Mouse (Mus musculus) midbrain, embryonic 13.5 days (tissue): ENCODE measurements at regions not wholly inside any gene's neighbourhood (a gene's known extent, or its start where the extent isn't known, plus 50 kb on each side); places are given as distances from the start of the nearest gene placed in this dataset.

ENCODE experiments used
- ATAC-seq: fragments of 200-750 bp; cut with Nextera tagmentation; 2 replicates; pipeline ENCODE4 v1.8.0; 2017; ENCODE audit warnings: mild to moderate bottlenecking, moderate TSS enrichment, moderate library complexity
- H3K27ac ChIP-seq: fragments of 300-500 bp; sonication (generic); 2 replicates; pipeline ENCODE4 v1.5.1; 2015; ENCODE audit warnings: inconsistent platforms, mild to moderate bottlenecking, moderate library complexity
- H3K27me3 ChIP-seq: fragments of 300-500 bp; sonication (generic); 2 replicates; pipeline ENCODE4 v1.6.1; 2015; ENCODE audit warnings: mild to moderate bottlenecking, inconsistent platforms
- H3K36me3 ChIP-seq: fragments of 300-500 bp; sonication (generic); 2 replicates; pipeline ENCODE4 v1.6.1; 2015; ENCODE audit warnings: mild to moderate bottlenecking, inconsistent platforms
- H3K4me1 ChIP-seq: fragments of 300-500 bp; sonication (generic); replicated peaks from 2 replicates; pipeline ENCODE4 v1.6.1; 2015; ENCODE audit warnings: inconsistent platforms
- H3K4me2 ChIP-seq: fragments of 300-500 bp; sonication (generic); replicated peaks from 2 replicates; pipeline ENCODE4 v1.6.1; 2015; ENCODE audit warnings: moderate library complexity, mild to moderate bottlenecking, inconsistent platforms
- H3K4me3 ChIP-seq: fragments of 300-500 bp; sonication (generic); replicated peaks from 2 replicates; pipeline ENCODE4 v1.5.1; 2015; ENCODE audit warnings: mild to moderate bottlenecking, inconsistent platforms
- H3K9ac ChIP-seq: fragments of 300-500 bp; sonication (generic); replicated peaks from 2 replicates; pipeline ENCODE4 v1.6.1; 2015; ENCODE audit warnings: mild to moderate bottlenecking, inconsistent platforms
- H3K9me3 ChIP-seq: fragments of 300-500 bp; sonication (generic); 2 replicates; pipeline ENCODE4 v1.6.1; 2016; ENCODE audit warnings: mild to moderate bottlenecking, inconsistent platforms
- WGBS: fragments of 180-500 bp; shearing (Covaris S2); methylation state at CpG from one replicate; pipeline ENCODE4 v1.1.7; 2015; 5-methylcytosine and 5-hydroxymethylcytosine counted together

DNA sequence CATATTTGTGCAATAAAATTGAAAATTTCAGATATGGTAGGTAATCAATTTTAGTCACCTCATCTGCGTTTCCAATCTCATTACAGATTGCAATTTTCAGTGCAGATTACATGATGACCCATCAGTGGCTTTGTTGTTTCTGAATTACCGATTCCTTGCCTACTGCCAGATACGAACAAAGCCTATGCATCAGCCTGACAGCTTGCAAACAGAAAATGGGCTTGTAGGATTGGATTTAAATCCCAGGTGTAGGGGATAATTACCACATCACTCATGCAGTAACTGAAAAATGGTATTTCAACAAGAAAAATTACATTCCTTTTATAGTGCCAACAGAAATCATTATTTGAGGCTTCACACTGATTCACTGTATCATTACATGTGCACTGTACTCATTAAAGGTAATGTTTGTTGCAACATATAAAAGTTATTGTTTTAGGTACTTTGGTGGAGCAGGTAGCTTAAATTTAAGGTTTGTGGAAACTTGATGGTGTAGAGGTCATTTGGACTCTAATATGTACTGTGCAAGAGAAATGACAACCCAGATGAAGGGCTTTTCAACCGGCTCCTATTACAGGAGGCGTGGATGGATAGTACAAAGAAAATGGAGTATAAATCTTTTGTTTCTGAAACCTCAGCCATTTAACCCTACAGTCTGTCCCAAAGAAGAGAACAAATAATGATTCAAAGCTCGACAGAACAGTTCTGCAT is 797.7 kb downstream of the Nova1 start:
- Histone ChIP-seq H3K9ac (no peak overlapping the region), H3K9me3 (no peaks in the 10 kb centered on the region), H3K27ac (peak overlapping the region; percentile 48; the same call in 1 of the 2 replicates), H3K4me3 (no peak overlapping the region), H3K4me1 (0 out of 2 replicates have a peak, but pooled peaks cover 2% of the 10 kb centered on the region), H3K4me2 (no peak overlapping the region), H3K27me3 (no peaks in the 10 kb centered on the region), H3K36me3 (no peaks in the 10 kb centered on the region)
- ATAC-seq: 0 out of 2 replicates have a peak, but pooled peaks have one; percentile 24
- 69% methylated on average over 6 of the region's 6 CpGs for WGBS

DNA sequence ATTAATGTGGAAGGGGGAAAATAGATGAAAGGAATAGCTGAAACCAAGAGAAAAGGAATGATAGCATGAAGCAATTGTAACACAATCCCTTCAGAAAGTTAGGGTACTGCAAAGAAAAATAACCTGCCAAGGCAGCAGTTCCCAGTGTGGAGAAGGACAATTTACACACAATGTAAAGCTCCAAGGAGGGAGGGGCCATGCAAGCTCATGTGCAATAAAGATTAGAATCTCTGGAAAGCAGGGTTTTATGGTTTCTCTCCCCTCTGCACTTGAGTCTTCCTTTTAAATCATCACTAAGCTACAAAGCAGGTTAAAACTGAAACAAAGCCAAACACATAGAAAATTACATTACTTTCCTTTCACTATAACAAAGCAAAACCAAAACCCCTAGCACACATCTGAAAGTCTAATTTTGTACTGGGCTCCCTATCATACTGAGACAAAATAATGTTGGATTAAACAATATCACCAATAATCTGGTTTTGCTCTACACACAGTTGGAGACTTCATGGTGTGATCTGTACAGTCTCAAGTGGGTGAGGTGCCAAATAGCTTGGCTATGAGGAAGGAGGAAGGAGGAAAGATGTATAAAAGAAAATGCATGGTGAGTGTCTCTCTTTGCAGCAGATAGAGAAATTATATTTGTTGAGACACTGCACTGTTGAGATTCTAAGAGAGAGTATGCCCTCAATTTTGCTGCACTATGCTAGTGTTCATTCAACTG is 840.9 kb downstream of the Nova1 start:
- Histone ChIP-seq H3K4me2 (no peak overlapping the region), H3K4me1 (no peaks in the 10 kb centered on the region), H3K9ac (no peak overlapping the region), H3K9me3 (no peaks in the 10 kb centered on the region), H3K27ac (no peak overlapping the region), H3K36me3 (no peaks in the 10 kb centered on the region), H3K4me3 (no peak overlapping the region), H3K27me3 (no peaks in the 10 kb centered on the region)
- no peak for ATAC-seq

DNA sequence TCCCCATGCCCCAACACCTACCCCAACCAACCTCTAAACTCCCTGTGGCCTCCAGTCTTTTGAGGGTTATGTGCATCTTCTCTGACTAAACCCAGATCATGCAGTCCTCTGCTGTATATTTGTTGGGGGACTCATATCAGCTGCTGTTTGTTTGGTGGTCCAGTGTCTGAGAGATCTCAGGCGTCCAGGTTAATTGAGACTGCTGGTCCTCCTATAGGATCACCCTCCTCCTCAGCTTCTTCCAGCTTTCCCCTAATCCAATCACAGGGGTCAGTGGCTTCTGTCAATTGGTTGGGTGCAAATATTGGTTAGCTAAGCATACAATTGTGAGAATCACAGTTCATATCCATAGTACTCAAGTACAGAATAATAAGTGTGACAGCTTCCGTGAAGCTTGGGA is 842.9 kb downstream of the Nova1 start:
- H3K4me1 ChIP-seq: 0 out of 2 replicates have a peak, but pooled peaks cover under 1% of the 10 kb centered on the region
- H3K4me2 ChIP-seq: no peak overlapping the region
- H3K9me3 ChIP-seq: no peaks in the 10 kb centered on the region
- H3K4me3 ChIP-seq: no peak overlapping the region
- no peak overlapping the region for H3K27ac ChIP-seq
- WGBS: 61% methylated on average over 2 of the region's 2 CpGs
- no peaks in the 10 kb centered on the region for H3K27me3 ChIP-seq
- ATAC-seq: no peak
- no peak overlapping the region for H3K9ac ChIP-seq
- H3K36me3 ChIP-seq: no peaks in the 10 kb centered on the region

DNA sequence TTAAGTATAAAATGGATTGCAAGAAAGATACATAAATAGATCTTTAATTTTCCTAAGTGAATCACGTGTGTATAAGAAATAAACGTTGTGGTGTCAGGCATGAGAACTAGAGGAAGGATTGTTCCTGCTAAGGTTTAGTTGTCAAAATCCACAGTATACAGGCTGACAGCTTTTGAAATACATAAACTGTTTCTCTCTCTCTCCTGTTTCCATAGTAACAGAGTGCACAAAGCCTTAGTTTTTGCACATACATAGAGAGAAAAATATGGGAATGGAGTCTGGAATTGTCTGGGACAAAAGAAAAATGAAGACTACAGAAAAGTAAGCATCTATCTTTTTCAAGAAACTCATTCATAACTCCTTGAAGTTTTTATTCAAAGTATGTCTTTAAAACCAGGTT is 848.3 kb downstream of the Nova1 start:
- peak; percentile 30; the same call in 1 of the 2 replicates for ATAC-seq
- H3K4me1 ChIP-seq: peaks cover 6% of the 10 kb centered on the region; the same call in 1 of the 2 replicates
- no peaks in the 10 kb centered on the region for H3K27me3 ChIP-seq
- H3K9ac ChIP-seq: no peak overlapping the region
- H3K27ac ChIP-seq: no peak overlapping the region
- WGBS: 38% methylated on average over 2 of the region's 2 CpGs
- no peaks in the 10 kb centered on the region for H3K9me3 ChIP-seq
- H3K4me2 ChIP-seq: no peak overlapping the region
- H3K36me3 ChIP-seq: no peaks in the 10 kb centered on the region
- H3K4me3 ChIP-seq: no peak overlapping the region

DNA sequence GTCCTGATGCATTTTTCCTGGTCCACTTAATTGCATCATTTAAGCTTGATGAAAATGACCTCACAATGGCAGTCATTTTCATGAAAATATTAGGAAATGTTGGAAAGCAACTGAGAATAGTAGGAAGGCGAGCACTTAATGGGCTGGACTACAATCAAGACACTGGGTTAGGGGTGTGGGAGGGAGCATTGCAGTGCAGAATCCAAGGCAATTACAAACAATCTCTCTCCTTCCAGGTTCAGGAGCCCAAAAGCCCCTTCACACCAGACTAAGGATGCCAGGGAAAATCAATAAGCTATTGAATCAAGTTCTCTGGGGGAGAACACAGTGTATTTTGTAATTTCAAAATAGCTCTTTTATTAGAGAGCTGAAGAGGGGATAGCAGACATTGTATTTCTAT is 848.8 kb downstream of the Nova1 start:
- Histone ChIP-seq H3K9me3 (no peaks in the 10 kb centered on the region), H3K9ac (no peak overlapping the region), H3K4me1 (peaks cover 6% of the 10 kb centered on the region; the same call in 1 of the 2 replicates), H3K4me3 (no peak overlapping the region), H3K4me2 (no peak overlapping the region), H3K36me3 (no peaks in the 10 kb centered on the region), H3K27me3 (no peaks in the 10 kb centered on the region), H3K27ac (no peak overlapping the region; the same call in 1 of the 2 replicates)
- 66% methylated on average over 1 of the region's 1 CpGs for WGBS
- ATAC-seq: 0 out of 2 replicates have a peak, but pooled peaks have one; percentile 34

DNA sequence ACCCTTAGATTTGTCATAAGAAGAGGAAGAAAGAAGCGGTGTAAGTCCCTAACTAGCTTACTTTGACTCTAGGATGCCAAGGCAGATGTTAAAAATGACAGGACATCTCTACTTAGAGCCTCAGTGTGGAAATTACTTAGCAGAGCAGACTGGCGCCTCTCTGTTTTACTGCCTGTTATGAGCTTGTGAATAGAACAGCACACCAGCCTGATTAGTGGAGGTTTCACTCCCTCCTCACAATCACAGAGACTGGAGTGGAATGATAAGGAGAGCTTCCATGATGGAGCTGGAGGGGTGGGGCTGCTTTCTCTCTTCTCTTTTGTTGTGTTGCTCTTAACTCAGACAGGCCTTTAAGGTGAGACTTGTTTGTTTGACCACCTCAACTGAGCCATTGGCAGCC is 871.8 kb downstream of the Nova1 start:
- no peak overlapping the region for H3K27ac ChIP-seq
- no peak for ATAC-seq
- no peak overlapping the region for H3K4me3 ChIP-seq
- no peak overlapping the region for H3K4me2 ChIP-seq
- H3K36me3 ChIP-seq: no peaks in the 10 kb centered on the region
- H3K27me3 ChIP-seq: no peaks in the 10 kb centered on the region
- H3K4me1 ChIP-seq: 0 out of 2 replicates have a peak, but pooled peaks cover 2% of the 10 kb centered on the region
- no peaks in the 10 kb centered on the region for H3K9me3 ChIP-seq
- no peak overlapping the region for H3K9ac ChIP-seq
- WGBS: 80% methylated on average over 2 of the region's 2 CpGs

DNA sequence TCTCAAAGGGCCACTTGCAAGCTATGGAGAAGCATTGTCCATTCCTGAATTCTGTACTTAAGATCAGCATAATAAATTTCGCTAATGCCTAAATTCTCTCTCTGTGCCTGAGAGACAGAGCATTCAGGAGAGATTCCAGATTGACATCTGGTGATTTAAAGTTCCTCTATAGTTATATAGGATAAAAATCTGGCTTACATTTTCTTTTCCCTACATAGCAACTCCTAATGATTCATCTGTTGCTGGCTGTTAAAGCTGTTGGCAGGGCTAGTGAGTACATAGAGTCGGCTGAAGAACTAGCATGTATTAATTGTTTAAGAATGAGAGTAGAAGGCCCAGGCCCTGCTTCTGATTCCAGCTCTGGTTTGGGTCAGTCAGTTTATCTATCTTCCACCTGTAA is 870.0 kb upstream of the Stxbp6 start:
- Histone ChIP-seq H3K4me2 (no peak overlapping the region), H3K27ac (no peak overlapping the region), H3K27me3 (no peaks in the 10 kb centered on the region), H3K9me3 (no peaks in the 10 kb centered on the region), H3K36me3 (no peaks in the 10 kb centered on the region), H3K9ac (no peak overlapping the region), H3K4me1 (0 out of 2 replicates have a peak, but pooled peaks cover 2% of the 10 kb centered on the region), H3K4me3 (no peak overlapping the region)
- ATAC-seq: no peak
- 42% methylated on average over 2 of the region's 2 CpGs for WGBS

DNA sequence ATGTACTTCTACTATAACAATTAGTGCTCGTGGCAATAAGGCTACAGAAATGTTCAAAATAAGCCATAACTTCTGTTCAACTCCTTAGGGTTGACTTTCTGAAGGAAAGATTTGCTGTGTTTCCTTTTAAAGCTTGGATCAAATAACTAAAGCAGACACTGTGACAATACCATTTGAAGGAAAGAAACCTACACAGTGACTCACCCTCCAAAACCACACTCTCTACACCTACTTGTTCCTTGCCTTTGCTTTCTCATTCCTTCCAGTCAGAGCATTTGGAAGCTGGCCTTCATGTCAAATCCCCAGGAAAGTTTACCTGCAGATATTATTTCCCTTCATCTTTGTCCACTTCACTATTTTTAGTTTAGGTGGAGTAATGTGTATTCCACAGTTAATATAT is 867.9 kb upstream of the Stxbp6 start:
- H3K4me3 ChIP-seq: no peak overlapping the region
- WGBS: 79% methylated on average over 1 of the region's 1 CpGs
- 0 out of 2 replicates have a peak, but pooled peaks cover 2% of the 10 kb centered on the region for H3K4me1 ChIP-seq
- no peak overlapping the region for H3K4me2 ChIP-seq
- ATAC-seq: no peak
- no peaks in the 10 kb centered on the region for H3K36me3 ChIP-seq
- H3K9ac ChIP-seq: no peak overlapping the region
- no peak overlapping the region for H3K27ac ChIP-seq
- H3K9me3 ChIP-seq: no peaks in the 10 kb centered on the region
- no peaks in the 10 kb centered on the region for H3K27me3 ChIP-seq

DNA sequence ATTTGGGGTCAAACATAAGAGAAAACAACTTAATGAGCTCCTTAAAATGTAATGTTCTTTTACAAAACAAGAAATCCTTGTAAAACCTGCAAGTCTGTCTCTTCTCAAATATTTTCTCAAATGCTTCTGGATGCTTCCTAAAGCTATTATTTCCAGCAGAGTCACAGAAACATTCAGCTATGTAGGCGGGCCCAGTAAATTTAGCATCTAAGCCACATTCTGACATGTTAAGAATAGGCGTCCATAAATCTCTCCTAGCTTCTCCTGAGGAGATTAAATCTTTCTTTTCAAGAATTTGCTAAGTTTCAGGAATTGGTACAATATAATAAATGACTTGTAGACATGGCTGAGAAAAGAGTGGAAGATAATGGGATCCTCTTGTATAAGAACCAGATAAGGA is 858.9 kb upstream of the Stxbp6 start:
- 74% methylated on average over 2 of the region's 2 CpGs for whole genome bisulfite sequencing
- no peak for ATAC-seq

DNA sequence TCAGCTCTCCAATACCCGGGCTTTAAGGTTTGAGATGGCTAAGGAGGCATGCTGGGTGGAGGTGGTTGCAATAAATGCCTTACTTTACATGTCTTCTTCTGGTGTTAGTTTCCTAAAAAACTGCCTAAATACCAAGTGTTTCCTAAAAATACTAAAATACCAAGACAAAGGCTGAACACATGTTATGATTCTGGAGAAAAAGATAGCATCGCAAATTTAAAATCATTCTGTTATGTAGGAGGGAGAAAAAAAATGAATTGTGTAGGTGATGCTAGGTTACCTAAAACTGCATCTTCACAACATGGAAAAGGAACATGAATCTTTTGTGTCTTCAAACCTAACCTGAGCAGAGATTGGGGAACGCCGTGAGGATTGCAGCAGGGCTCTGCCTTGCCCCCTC is 857.7 kb upstream of the Stxbp6 start:
- Histone ChIP-seq H3K4me3 (no peak overlapping the region), H3K4me1 (peaks cover 14% of the 10 kb centered on the region), H3K4me2 (no peak overlapping the region), H3K27ac (no peak overlapping the region), H3K9ac (no peak overlapping the region), H3K9me3 (no peaks in the 10 kb centered on the region), H3K36me3 (no peaks in the 10 kb centered on the region), H3K27me3 (no peaks in the 10 kb centered on the region)
- no peak for ATAC-seq
- 87% methylated on average over 4 of the region's 4 CpGs for WGBS

More for the DNA sequence above, 858.9 kb upstream of the Stxbp6 start:
- Histone ChIP-seq H3K9me3 (no peaks in the 10 kb centered on the region), H3K4me1 (peaks cover 14% of the 10 kb centered on the region), H3K4me3 (no peak overlapping the region), H3K27me3 (no peaks in the 10 kb centered on the region), H3K9ac (no peak overlapping the region), H3K4me2 (no peak overlapping the region), H3K36me3 (no peaks in the 10 kb centered on the region), H3K27ac (no peak overlapping the region)

DNA sequence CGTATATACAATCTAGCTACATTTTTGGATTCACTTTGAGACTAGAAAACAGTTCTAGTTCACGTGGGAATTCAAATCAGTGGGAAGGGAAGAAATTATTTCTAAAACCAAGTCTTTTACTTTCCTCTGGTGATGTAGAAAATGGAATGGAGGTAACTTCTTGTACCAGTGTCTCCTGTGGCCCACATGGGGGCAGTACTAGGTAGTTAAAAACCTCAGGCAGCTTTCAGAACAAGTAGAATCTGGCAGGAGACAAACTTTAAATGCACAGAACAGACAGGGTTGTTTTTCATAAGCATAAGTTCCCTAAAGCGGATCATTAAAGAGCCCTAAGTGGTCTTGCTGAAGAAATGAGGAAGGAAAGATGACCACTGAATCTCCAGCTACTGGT is 855.2 kb upstream of the Stxbp6 start:
- ATAC-seq: peak; percentile 64
- H3K9ac ChIP-seq: no peak overlapping the region
- H3K36me3 ChIP-seq: no peaks in the 10 kb centered on the region
- WGBS: 38% methylated on average over 3 of the region's 3 CpGs
- no peaks in the 10 kb centered on the region for H3K27me3 ChIP-seq
- H3K4me2 ChIP-seq: no peak overlapping the region
- no peaks in the 10 kb centered on the region for H3K9me3 ChIP-seq
- H3K27ac ChIP-seq: peak overlapping the region; percentile 71
- H3K4me3 ChIP-seq: no peak overlapping the region
- H3K4me1 ChIP-seq: peaks cover 14% of the 10 kb centered on the region

DNA sequence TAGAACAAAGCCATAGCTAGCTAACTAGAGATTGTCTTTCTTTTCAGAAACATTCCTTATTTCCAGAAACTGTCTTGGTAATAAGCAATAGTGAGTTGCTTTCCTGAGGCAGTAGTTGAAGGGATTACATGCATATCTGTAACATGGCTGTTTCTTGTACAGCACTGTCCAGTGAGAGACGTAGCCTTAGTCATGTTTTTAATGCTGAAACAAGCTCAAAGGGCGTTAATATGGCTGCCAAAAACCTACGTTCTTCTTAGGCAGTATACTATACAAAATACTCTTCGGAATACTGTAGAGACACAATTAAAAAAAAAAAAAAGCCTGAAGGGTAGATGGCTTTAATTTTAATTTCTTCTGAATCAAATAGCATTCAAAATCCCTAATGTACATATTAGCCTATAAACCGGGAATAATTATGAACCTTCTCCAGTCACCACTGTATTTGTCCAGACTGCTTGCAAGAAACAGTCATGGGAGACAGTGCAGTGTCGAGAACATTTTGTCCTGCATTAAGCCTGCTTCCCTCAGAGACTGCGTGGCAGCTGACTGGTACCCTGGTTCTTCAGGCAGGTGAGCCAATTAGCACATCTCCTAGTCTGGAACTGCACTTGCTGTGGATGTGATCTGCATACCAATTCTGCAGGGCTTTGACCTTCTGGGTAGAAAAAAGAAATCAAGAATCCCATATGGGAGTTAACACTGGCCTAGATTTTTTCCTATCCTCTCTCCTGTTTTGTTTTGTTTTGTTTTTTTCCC is 854.7 kb upstream of the Stxbp6 start:
- no peak overlapping the region for H3K9ac ChIP-seq
- no peaks in the 10 kb centered on the region for H3K36me3 ChIP-seq
- WGBS: 58% methylated on average over 7 of the region's 7 CpGs
- no peak overlapping the region for H3K4me3 ChIP-seq
- no peaks in the 10 kb centered on the region for H3K27me3 ChIP-seq
- peaks cover 14% of the 10 kb centered on the region for H3K4me1 ChIP-seq
- no peaks in the 10 kb centered on the region for H3K9me3 ChIP-seq
- peak; percentile 94 for ATAC-seq
- peak overlapping the region; percentile 71 for H3K27ac ChIP-seq
- H3K4me2 ChIP-seq: no peak overlapping the region
